Mouse (Mus musculus): ENCODE measurements around the gene Slc16a2. TPM values are rescaled to one million over a fixed set of nuclear protein-coding genes. Genes with fewer than 3 reads are reported as not detected.
"Not testable (repeated sequence)": the region's sequence is repeated elsewhere in the genome, so short reads cannot be mapped to it uniquely, and the experiment has no call there.

The Slc16a2 gene
- polyA plus RNA-seq, 1 experiment from 2014 or later: 29.2 TPM

DNA sequence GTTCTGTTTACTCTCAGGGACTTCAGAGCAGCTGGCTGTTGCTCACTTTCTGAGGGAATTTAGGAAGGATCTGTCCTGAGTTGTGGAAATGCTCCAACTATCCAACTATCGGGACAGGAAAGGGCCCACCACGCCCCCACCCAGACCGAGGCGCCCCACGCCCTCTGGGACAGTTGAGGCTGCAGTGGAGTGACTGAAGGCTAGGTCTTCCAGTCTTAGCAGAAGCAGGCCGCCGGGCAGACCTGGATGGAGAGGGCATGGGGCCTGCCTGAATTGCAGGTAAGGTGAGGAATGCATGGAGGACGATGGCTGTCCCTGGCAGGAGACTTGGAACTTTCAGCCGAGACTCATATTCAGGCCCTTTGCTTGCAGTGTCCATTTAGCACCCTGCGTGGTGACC, 127.4 kb downstream of the Slc16a2 start:
- H3K27me3 ChIP-seq: peaks cover 79% of the 10 kb centered on the region

DNA sequence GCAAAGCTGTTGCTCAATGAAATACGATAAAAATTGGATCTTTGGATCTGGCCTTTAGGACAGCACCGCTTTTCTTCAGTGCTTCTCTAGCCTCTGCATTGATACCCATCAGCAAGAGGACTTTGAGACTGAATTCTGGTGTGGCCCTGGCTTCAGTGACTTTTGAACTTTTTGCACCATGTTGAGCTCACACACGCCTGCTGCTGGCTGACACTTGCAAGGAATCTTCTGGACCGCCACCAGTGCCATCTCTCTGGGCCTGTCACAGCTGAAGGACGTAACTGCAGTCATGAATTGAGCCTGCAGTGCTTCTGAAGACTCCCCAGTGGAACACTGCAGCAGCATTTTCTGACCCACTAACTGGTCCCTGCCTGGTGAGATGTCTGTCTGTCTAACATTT, 128.9 kb downstream of the Slc16a2 start:
- no peak overlapping the region for H3K4me2 ChIP-seq (replicated peaks)
- WGBS: 82% methylated on average over 5 of the region's 5 CpGs
- no peak overlapping the region for H3K9ac ChIP-seq
- H3K9me3 ChIP-seq: no peaks in the 10 kb centered on the region
- no peak for ATAC-seq (ENCODE audit: low FRiP score, low read depth)
- H3K4me1 ChIP-seq: peaks cover 17% of the 10 kb centered on the region
- peaks cover 69% of the 10 kb centered on the region for H3K27me3 ChIP-seq
- H3K36me3 ChIP-seq: no peaks in the 10 kb centered on the region
- H3K27ac ChIP-seq: no peak overlapping the region
- H3K4me3 ChIP-seq: no peak overlapping the region

More for the DNA sequence above, 127.4 kb downstream of the Slc16a2 start:
- ATAC-seq (ENCODE audit: low FRiP score, low read depth): no peak
- Histone ChIP-seq H3K4me3 (peak overlapping the region; percentile 46), H3K4me2 (replicated peaks) (peak overlapping the region; percentile 75), H3K36me3 (no peaks in the 10 kb centered on the region), H3K27ac (no peak overlapping the region), H3K4me1 (peaks cover 17% of the 10 kb centered on the region), H3K9ac (peak overlapping the region; percentile 59; the same call in 1 of the 2 replicates), H3K9me3 (no peaks in the 10 kb centered on the region)
- 23% methylated on average over 10 of the region's 10 CpGs for WGBS

DNA sequence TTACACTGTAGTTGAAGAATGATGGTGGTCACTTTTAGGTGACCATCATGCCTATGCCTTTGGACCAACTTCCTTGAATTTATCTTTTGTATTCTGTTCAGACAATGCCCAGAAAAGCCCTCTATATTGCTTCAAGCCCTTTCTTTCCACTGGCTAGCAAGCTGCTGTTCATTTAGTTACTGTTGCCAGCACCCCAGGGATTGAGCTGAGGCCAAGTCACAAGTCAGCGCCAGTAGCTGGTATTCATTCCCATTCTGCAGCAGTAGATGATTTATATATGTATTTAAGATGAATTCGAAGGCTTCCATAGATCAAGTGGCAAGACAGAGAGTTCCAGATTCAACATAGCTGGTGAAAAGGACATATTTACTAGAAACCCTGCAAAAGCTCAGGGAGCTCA, 133.2 kb downstream of the Slc16a2 start:
- no peaks in the 10 kb centered on the region for H3K4me1 ChIP-seq
- 79% methylated on average over 2 of the region's 2 CpGs for WGBS

DNA sequence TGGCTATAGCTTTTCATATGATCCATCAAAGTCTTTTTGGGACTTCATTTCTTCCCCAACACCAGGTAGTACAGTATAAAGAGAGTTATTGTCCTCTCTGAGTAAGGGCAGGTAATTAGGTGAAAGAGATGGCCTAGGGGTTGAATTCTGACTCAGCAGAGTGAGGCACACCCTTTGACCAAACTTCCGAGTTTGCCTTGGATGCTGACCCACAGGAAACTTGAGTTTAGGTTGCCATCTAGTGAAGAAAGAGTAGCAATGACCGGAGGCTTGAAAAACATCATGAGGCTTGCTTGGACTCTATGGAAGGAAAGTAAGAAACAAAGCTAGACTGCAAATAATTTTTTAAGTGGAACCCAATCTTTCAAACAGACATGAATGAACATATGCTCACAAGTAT, 147.1 kb downstream of the Slc16a2 start:
- no peak for ATAC-seq (ENCODE audit: low FRiP score, low read depth)
- H3K36me3 ChIP-seq: no peaks in the 10 kb centered on the region
- no peak overlapping the region for H3K27ac ChIP-seq
- H3K4me2 ChIP-seq (replicated peaks): no peak overlapping the region
- H3K9ac ChIP-seq: no peak overlapping the region
- peaks cover 19% of the 10 kb centered on the region; the same call in 1 of the 2 replicates for H3K27me3 ChIP-seq
- H3K4me1 ChIP-seq: no peaks in the 10 kb centered on the region
- H3K4me3 ChIP-seq: no peak overlapping the region
- WGBS: 29% methylated on average over 2 of the region's 2 CpGs
- H3K9me3 ChIP-seq: no peaks in the 10 kb centered on the region

More for the DNA sequence above, 133.2 kb downstream of the Slc16a2 start:
- no peaks in the 10 kb centered on the region for H3K36me3 ChIP-seq
- H3K27me3 ChIP-seq: peaks cover 43% of the 10 kb centered on the region
- H3K9me3 ChIP-seq: no peaks in the 10 kb centered on the region
- no peak overlapping the region for H3K4me3 ChIP-seq
- no peak overlapping the region for H3K4me2 ChIP-seq (replicated peaks)
- no peak for ATAC-seq (ENCODE audit: low FRiP score, low read depth)
- H3K9ac ChIP-seq: no peak overlapping the region
- no peak overlapping the region for H3K27ac ChIP-seq

DNA sequence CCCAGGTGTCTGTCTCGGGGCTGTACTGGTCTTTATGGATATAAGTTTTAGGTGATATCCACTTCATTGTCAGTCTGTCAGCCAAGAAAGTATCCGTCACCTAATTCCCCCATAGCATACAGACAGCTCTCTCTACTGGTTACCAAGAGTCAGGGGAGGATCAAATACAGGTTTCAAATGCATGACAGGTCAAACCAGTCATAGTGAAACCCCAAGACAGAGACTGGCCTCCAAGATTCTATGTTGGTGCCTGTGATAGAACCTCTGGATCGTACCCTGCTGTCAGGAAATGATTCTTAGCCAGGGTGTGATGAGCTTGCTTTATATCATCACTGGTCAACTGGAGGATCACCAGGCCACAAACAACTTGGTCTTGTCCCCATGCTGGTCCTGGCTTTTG, 148.0 kb downstream of the Slc16a2 start:
- H3K9ac ChIP-seq: no peak overlapping the region
- H3K27me3 ChIP-seq: peaks cover 16% of the 10 kb centered on the region; the same call in 1 of the 2 replicates
- H3K27ac ChIP-seq: no peak overlapping the region
- H3K36me3 ChIP-seq: no peaks in the 10 kb centered on the region
- WGBS: 82% methylated on average over 3 of the region's 3 CpGs
- H3K4me1 ChIP-seq: no peaks in the 10 kb centered on the region
- H3K9me3 ChIP-seq: no peaks in the 10 kb centered on the region
- ATAC-seq (ENCODE audit: low FRiP score, low read depth): no peak
- H3K4me3 ChIP-seq: no peak overlapping the region
- H3K4me2 ChIP-seq (replicated peaks): no peak overlapping the region

DNA sequence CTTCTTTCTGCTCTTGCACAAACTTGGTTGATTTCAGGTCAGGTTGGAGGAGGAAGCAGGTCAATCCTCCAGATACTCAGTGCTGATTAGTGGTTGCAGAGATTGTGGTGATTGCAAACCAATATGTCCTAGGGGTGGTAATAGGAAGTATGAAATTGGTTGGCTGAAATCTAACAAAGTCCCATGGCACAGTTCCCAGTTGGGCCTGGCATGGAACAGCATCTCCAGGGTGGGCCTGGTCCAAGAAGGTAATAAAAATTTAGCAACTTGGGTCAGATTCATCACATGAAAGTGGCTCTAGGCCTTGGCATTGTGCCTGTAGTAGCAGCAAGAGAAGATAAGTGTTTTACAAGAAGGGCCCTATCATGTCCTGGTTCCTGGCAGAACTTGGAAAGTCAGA, 151.5 kb downstream of the Slc16a2 start:
- Histone ChIP-seq H3K27me3 (peaks cover 4% of the 10 kb centered on the region; the same call in 1 of the 2 replicates), H3K9me3 (no peaks in the 10 kb centered on the region), H3K4me2 (replicated peaks) (no peak overlapping the region), H3K4me3 (no peak overlapping the region), H3K9ac (no peak overlapping the region), H3K27ac (no peak overlapping the region), H3K36me3 (no peaks in the 10 kb centered on the region), H3K4me1 (no peaks in the 10 kb centered on the region)
- no peak for ATAC-seq (ENCODE audit: low FRiP score, low read depth)

DNA sequence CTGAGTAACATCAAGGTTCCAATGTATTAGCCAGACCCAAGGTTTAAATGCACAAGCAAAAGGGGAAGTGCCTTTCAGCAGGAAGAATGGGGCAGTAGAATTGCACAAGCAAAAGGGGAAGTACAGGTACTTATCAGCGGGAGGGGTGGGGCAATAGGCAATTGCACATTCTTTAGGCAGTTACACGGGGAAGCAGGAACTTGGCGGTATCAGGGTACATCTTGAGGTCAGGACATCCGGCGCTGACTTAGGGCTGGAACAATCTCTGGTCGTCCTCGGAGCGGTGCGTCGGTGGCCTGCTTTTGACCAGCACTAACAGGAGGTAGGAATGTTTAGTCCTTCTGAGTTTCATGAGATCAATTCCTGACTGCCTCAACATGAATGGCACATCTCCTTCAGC, 157.3 kb downstream of the Slc16a2 start:
- H3K27ac ChIP-seq; H3K9me3 ChIP-seq; ATAC-seq (ENCODE audit: low FRiP score, low read depth); H3K9ac ChIP-seq; H3K4me1 ChIP-seq; H3K4me2 ChIP-seq (replicated peaks); H3K4me3 ChIP-seq; H3K36me3 ChIP-seq; H3K27me3 ChIP-seq: not testable (repeated sequence)
- 91% methylated on average over 10 of the region's 10 CpGs for WGBS

DNA sequence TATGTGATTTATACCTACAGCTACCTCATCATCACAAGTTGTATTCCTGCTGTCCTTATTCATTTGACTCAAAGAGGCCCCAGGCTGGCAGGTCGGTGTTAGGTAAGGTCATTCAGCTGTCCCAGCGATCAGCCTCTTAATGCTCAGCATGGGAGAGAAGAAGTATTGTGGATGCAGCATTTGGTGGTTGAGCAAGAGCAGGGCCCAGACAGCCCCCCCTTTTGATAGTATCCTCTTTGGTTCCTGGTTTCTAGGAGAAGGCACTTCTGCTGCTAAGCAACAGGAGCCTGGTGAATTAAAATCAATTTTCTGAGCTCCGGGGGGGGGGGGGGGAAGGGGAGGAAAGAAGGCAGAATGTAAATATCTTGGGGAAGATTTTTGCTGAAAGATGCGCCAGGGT, 162.8 kb downstream of the Slc16a2 start:
- Histone ChIP-seq H3K4me1 (no peaks in the 10 kb centered on the region), H3K27me3 (peaks cover 9% of the 10 kb centered on the region; the same call in 1 of the 2 replicates), H3K4me2 (replicated peaks) (no peak overlapping the region), H3K36me3 (no peaks in the 10 kb centered on the region), H3K4me3 (no peak overlapping the region), H3K9ac (no peak overlapping the region), H3K9me3 (no peaks in the 10 kb centered on the region), H3K27ac (no peak overlapping the region)
- no peak for ATAC-seq (ENCODE audit: low FRiP score, low read depth)
- 53% methylated on average over 3 of the region's 4 CpGs for WGBS

DNA sequence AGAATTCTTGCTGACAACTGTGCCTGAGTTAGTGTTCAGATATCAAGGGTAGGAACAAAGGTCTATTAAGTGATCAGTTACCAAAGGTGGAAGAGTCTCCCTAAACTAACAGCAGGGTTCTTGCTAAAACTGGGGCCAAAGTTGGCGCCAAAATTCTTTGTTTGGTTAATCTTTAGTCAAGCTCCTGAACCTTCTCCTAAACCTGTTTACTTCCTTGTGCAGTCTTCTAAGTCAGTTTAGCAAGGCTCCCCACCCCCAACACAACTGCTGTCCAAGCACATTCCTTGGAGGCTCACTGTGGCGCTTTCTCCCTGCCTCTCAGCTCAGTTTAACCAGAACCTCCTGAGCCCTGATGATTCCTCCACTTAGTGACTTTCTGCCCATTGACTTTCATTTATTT, 168.8 kb downstream of the Slc16a2 start:
- ATAC-seq (ENCODE audit: low FRiP score, low read depth): no peak

DNA sequence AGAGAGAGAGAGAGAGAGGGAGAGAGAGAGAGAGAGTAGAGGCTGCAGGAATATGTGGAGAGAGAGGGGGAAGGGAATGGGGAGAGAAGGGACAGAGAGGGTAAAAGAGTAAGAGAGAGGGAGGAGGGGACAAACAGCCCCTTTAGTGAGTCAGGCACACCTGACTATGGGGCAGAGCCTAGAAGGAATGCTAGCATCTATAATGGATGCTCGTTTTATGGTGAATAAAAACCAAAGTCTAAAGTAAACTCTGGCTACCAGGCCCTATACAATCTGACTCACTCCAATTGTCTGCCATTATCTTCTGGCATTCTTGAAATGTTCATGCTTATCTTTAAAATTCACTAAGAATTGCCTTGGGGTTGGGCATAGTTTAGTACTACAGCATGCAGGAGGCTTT, 169.7 kb downstream of the Slc16a2 start:
- H3K9me3 ChIP-seq: no peaks in the 10 kb centered on the region
- ATAC-seq (ENCODE audit: low FRiP score, low read depth): no peak
- no peak overlapping the region for H3K4me3 ChIP-seq
- no peaks in the 10 kb centered on the region for H3K36me3 ChIP-seq
- no peak overlapping the region for H3K27ac ChIP-seq
- H3K4me2 ChIP-seq (replicated peaks): no peak overlapping the region
- H3K4me1 ChIP-seq: no peaks in the 10 kb centered on the region
- WGBS: 56% methylated on average over 1 of the region's 1 CpGs
- H3K9ac ChIP-seq: no peak overlapping the region
- H3K27me3 ChIP-seq: peaks cover 5% of the 10 kb centered on the region; the same call in 1 of the 2 replicates

More for the DNA sequence above, 168.8 kb downstream of the Slc16a2 start:
- Histone ChIP-seq H3K27ac (no peak overlapping the region), H3K27me3 (peaks cover 5% of the 10 kb centered on the region; the same call in 1 of the 2 replicates), H3K36me3 (no peaks in the 10 kb centered on the region), H3K9me3 (no peaks in the 10 kb centered on the region), H3K4me2 (replicated peaks) (no peak overlapping the region), H3K4me1 (no peaks in the 10 kb centered on the region), H3K4me3 (no peak overlapping the region), H3K9ac (no peak overlapping the region)
- 37% methylated on average over 2 of the region's 2 CpGs for WGBS

Other genes with a start within 250 kb of the Slc16a2 start
- not detected in 2 replicates for gene Zcchc13, start 191.4 kb downstream of the Slc16a2 start, polyA plus RNA-seq (2015; fragmentation: Nextera tagmentation; extraction: Ambion mirVana)
- 35.8 and 39.6 TPM in 2 replicates for gene Rlim, start 159.3 kb upstream of the Slc16a2 start, polyA plus RNA-seq (2015; fragmentation: Nextera tagmentation; extraction: Ambion mirVana)

Measured in limb, embryonic 13.5 days (tissue).